Mouse (Mus musculus): ENCODE data around the gene Gpr26.

Gpr26 gene

GRCm38 (mm10) chr7:132031940-132032531 is 65.8 kb downstream of the Gpr26 start:
- no peak for DNase-seq

All from lung, adult 18-20 months (tissue).